ENCODE assay signal across 8 mouse cellular contexts in the genomic region with DNA sequence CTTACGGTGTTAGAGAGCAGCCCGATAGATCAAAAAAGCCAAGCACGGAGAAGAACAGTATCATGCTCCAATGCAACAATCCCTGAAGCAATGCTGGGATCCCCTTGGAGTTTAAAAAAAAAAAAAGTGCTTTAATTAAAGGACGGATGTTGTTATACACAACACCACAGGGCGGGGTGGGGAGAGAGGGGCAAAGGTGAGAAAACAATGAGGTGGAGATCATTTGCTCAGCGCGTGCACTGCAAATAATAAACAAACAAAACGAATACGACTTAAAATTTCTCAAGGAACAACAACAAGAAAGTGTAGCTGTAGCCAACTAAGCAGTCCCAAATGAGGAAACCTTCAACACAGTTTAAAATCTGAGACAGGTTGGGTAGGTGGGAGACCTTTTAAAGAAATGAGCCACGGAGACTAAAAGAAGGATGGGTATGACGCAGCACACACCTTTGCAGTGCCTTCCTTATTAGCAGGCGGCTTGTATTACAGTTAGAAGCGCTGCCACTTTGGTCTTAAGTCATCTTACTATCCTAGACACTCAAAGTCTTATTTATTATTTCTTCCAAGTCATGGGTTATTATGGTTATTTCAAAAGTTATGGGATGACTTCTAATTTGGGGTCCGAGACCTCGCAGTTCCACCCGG. TPM values are rescaled to one million over a fixed set of nuclear protein-coding genes. Genes with fewer than 3 reads are reported as not detected.
DNase-seq lines count a peak whose midpoint lies in the region; ATAC-seq and TF ChIP-seq lines count a peak whose summit lies in the region.

No protein-coding gene starts in this region.

- no peak for DNase-seq in lung, postnatal 10 days
- no peak for DNase-seq in ovary, adult 18-20 months (ENCODE audit: low spot score)
- DNase-seq in left cerebral cortex, adult 9 months (ENCODE audit: low spot score in 2 of 2) = no peak
- no peak for DNase-seq in gastrocnemius, postnatal 4 days (ENCODE audit: low spot score in 2 of 2)

- H3K27ac ChIP-seq in lung, embryonic 15.5 days = peak overlapping the region; percentile 84
- peak overlapping the region; percentile 83 for H3K27ac ChIP-seq in embryonic facial prominence, embryonic 12.5 days
- peak overlapping the region; percentile 88 for H3K27ac ChIP-seq in intestine, postnatal 0 days (ENCODE audit: low read depth, low read length)
- H3K27ac ChIP-seq in midbrain, embryonic 16.5 days (ENCODE audit: low read length) = peak overlapping the region; percentile 77

- TF ChIP-seq CTCF in intestine, postnatal 0 days (IDR thresholded peaks at IDR 0.05; ENCODE audit: low read depth) = no peak

- peak overlapping the region; percentile 95 for H3K9ac ChIP-seq in lung, embryonic 15.5 days
- peak overlapping the region; percentile 84 for H3K9ac ChIP-seq in embryonic facial prominence, embryonic 12.5 days
- peak overlapping the region; percentile 91 for H3K9ac ChIP-seq in intestine, postnatal 0 days (ENCODE audit: low read depth, low read length)
- H3K9ac ChIP-seq in midbrain, embryonic 16.5 days (ENCODE audit: low read depth, low read length) = peak overlapping the region; percentile 89

- H3K9me3 ChIP-seq in lung, embryonic 15.5 days = no peaks in the 10 kb centered on the region
- no peaks in the 10 kb centered on the region for H3K9me3 ChIP-seq in embryonic facial prominence, embryonic 12.5 days
- H3K9me3 ChIP-seq in intestine, postnatal 0 days (ENCODE audit: control insufficient read depth) = no peaks in the 10 kb centered on the region
- no peaks in the 10 kb centered on the region for H3K9me3 ChIP-seq in midbrain, embryonic 16.5 days (replicated peaks; ENCODE audit: control insufficient read depth, low read length, poor library complexity, severe bottlenecking)

- no peaks in the 10 kb centered on the region for H3K27me3 ChIP-seq in lung, embryonic 15.5 days
- no peaks in the 10 kb centered on the region for H3K27me3 ChIP-seq in embryonic facial prominence, embryonic 12.5 days
- H3K27me3 ChIP-seq in intestine, postnatal 0 days (replicated peaks; ENCODE audit: control insufficient read depth, insufficient read depth, low read length) = no peaks in the 10 kb centered on the region
- H3K27me3 ChIP-seq in midbrain, embryonic 16.5 days (ENCODE audit: control insufficient read depth, insufficient read depth, low read depth, low read length) = no peaks in the 10 kb centered on the region

- no peak for ATAC-seq in lung, embryonic 15.5 days (ENCODE audit: borderline replicate concordance, extremely low read depth, low FRiP score, low TSS enrichment)
- ATAC-seq in embryonic facial prominence, embryonic 12.5 days (ENCODE audit: insufficient number of reproducible peaks, insufficient read depth, low FRiP score, low TSS enrichment) = no peak
- peak; percentile 52 for ATAC-seq in intestine, postnatal 0 days
- ATAC-seq in midbrain, embryonic 16.5 days = peak; percentile 74

- H3K36me3 ChIP-seq in lung, embryonic 15.5 days = peaks cover 14% of the 10 kb centered on the region
- peaks cover 18% of the 10 kb centered on the region for H3K36me3 ChIP-seq in embryonic facial prominence, embryonic 12.5 days
- peaks cover 13% of the 10 kb centered on the region for H3K36me3 ChIP-seq in intestine, postnatal 0 days (ENCODE audit: control insufficient read depth, insufficient read depth)
- 0 out of 2 replicates have a peak, but pooled peaks cover 3% of the 10 kb centered on the region for H3K36me3 ChIP-seq in midbrain, embryonic 16.5 days (ENCODE audit: control insufficient read depth, insufficient read depth, low read length)

- WGBS in lung, embryonic 15.5 days = 6% methylated on average over 16 of the region's 16 CpGs
- WGBS in embryonic facial prominence, embryonic 12.5 days = 8% methylated on average over 16 of the region's 16 CpGs
- 8% methylated on average over 16 of the region's 16 CpGs for WGBS in intestine, postnatal 0 days
- WGBS in midbrain, embryonic 16.5 days = 8% methylated on average over 16 of the region's 16 CpGs

- peaks cover 18% of the 10 kb centered on the region for H3K4me1 ChIP-seq in lung, embryonic 15.5 days
- peaks cover 9% of the 10 kb centered on the region for H3K4me1 ChIP-seq in embryonic facial prominence, embryonic 12.5 days
- H3K4me1 ChIP-seq in intestine, postnatal 0 days (replicated peaks; ENCODE audit: control insufficient read depth, insufficient read depth, low read length) = no peaks in the 10 kb centered on the region; the same call in 1 of the 2 replicates
- peaks cover 20% of the 10 kb centered on the region for H3K4me1 ChIP-seq in midbrain, embryonic 16.5 days (ENCODE audit: control insufficient read depth, insufficient read depth, low read length)

- H3K4me2 ChIP-seq in lung, embryonic 15.5 days = peak overlapping the region; percentile 60
- peak overlapping the region; percentile 58 for H3K4me2 ChIP-seq in embryonic facial prominence, embryonic 12.5 days (replicated peaks)
- peak overlapping the region; percentile 74 for H3K4me2 ChIP-seq in intestine, postnatal 0 days (replicated peaks; ENCODE audit: low read depth)
- H3K4me2 ChIP-seq in midbrain, embryonic 16.5 days (ENCODE audit: low read length) = peak overlapping the region; percentile 89

- H3K4me3 ChIP-seq in lung, embryonic 15.5 days = peak overlapping the region; percentile 99
- peak overlapping the region; percentile 100 for H3K4me3 ChIP-seq in embryonic facial prominence, embryonic 12.5 days
- H3K4me3 ChIP-seq in intestine, postnatal 0 days (ENCODE audit: low read depth, low read length) = peak overlapping the region; percentile 95
- H3K4me3 ChIP-seq in midbrain, embryonic 16.5 days (ENCODE audit: low read depth, low read length) = peak overlapping the region; percentile 97

RNA-seq across cellular contexts. Expression of a gene that starts 0.6 kb away (rescaled TPM):
- 25.7 and 28.5 TPM in 2 replicates for polyA plus RNA-seq in lung, embryonic 15.5 days (2015; fragmentation: Nextera tagmentation; extraction: Ambion mirVana)
- polyA plus RNA-seq in embryonic facial prominence, embryonic 12.5 days (2016; fragmentation: Nextera tagmentation; extraction: Ambion mirVana) = 34.8 and 44.2 TPM in 2 replicates
- polyA plus RNA-seq in intestine, postnatal 0 days (2015; fragmentation: Nextera tagmentation; extraction: Ambion mirVana) = 26.5 and 26.6 TPM in 2 replicates
- polyA plus RNA-seq in midbrain, embryonic 16.5 days (2015; fragmentation: Nextera tagmentation; extraction: Ambion mirVana) = 28.2 and 32.7 TPM in 2 replicates
- 10 to 100 TPM; 14.9 to 15.8 TPM for total RNA-seq in gastrocnemius, postnatal 4 days (2021)

RNA-seq across cellular contexts. Expression of a gene that starts 0.7 kb away (rescaled TPM):
- polyA plus RNA-seq in lung, embryonic 15.5 days (2015; fragmentation: Nextera tagmentation; extraction: Ambion mirVana) = 17.2 TPM in 2 replicates
- polyA plus RNA-seq in embryonic facial prominence, embryonic 12.5 days (2016; fragmentation: Nextera tagmentation; extraction: Ambion mirVana) = 20.7 and 23.5 TPM in 2 replicates
- 13.4 and 14.0 TPM in 2 replicates for polyA plus RNA-seq in intestine, postnatal 0 days (2015; fragmentation: Nextera tagmentation; extraction: Ambion mirVana)
- 10.9 and 12.5 TPM in 2 replicates for polyA plus RNA-seq in midbrain, embryonic 16.5 days (2015; fragmentation: Nextera tagmentation; extraction: Ambion mirVana)
- 10 to 100 TPM; 13.7 to 14.3 TPM for total RNA-seq in gastrocnemius, postnatal 4 days (2021)

RNA-seq across cellular contexts. Expression of a gene that starts 26.3 kb away (rescaled TPM):
- polyA plus RNA-seq in lung, embryonic 15.5 days (2015; fragmentation: Nextera tagmentation; extraction: Ambion mirVana) = 0.59 and 1.9 TPM in 2 replicates
- 25.2 and 34.6 TPM in 2 replicates for polyA plus RNA-seq in embryonic facial prominence, embryonic 12.5 days (2016; fragmentation: Nextera tagmentation; extraction: Ambion mirVana)
- 0.10 and 0.14 TPM in 2 replicates for polyA plus RNA-seq in intestine, postnatal 0 days (2015; fragmentation: Nextera tagmentation; extraction: Ambion mirVana)
- 0.14 and 0.22 TPM in 2 replicates for polyA plus RNA-seq in midbrain, embryonic 16.5 days (2015; fragmentation: Nextera tagmentation; extraction: Ambion mirVana)
- 100 to 1,000 TPM; 510 to 548 TPM for total RNA-seq in gastrocnemius, postnatal 4 days (2021)

RNA-seq across cellular contexts. Expression of a gene that starts 26.8 kb away (rescaled TPM):
- polyA plus RNA-seq in lung, embryonic 15.5 days (2015; fragmentation: Nextera tagmentation; extraction: Ambion mirVana) = 1.8 and 2.2 TPM in 2 replicates
- 1.0 and 1.8 TPM in 2 replicates for polyA plus RNA-seq in embryonic facial prominence, embryonic 12.5 days (2016; fragmentation: Nextera tagmentation; extraction: Ambion mirVana)
- 7.0 and 9.3 TPM in 2 replicates for polyA plus RNA-seq in intestine, postnatal 0 days (2015; fragmentation: Nextera tagmentation; extraction: Ambion mirVana)
- 0.47 and 0.89 TPM in 2 replicates for polyA plus RNA-seq in midbrain, embryonic 16.5 days (2015; fragmentation: Nextera tagmentation; extraction: Ambion mirVana)
- 1 to 10 TPM; 2.3 to 2.6 TPM for total RNA-seq in gastrocnemius, postnatal 4 days (2021)

Comparison
In these comparisons a context has a peak if more than half of its experiments do, and no peak if none do; other contexts are left out.
1. ATAC-seq: peak in intestine, postnatal 0 days (single experiment) and midbrain, embryonic 16.5 days (single experiment); none in lung, embryonic 15.5 days (single experiment) and embryonic facial prominence, embryonic 12.5 days (single experiment).
2. Peak in every context shown above with its lines, with median percentiles within 50 percentile points of each other: H3K27ac ChIP-seq, H3K4me2 ChIP-seq, H3K4me3 ChIP-seq and H3K9ac ChIP-seq.